ENCODE assay signal across 11 mouse cellular contexts in the genomic region with DNA sequence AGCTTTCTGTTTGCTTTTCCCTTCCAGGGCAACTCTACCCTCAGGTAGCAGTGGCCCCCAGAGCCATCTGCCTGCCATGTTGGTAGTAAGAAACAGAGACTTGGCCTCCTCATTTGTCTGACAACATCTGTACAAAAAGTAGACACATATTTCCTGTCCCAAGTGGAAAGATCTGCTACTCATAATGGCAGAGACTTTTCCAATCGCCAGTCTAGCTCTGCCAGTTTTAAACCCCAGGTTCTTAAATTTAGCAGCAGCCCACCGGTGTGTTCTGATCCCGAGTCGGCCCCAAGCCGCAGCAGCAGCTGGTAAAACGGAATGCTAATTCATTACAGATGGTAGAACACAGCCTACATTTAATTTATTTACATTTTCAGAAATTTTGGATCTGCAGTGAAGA.
DNase-seq lines count a peak whose midpoint lies in the region; ATAC-seq and TF ChIP-seq lines count a peak whose summit lies in the region.
"Had no signal": no experiment of that assay in that cellular context is flagged by ENCODE, and none has a peak within 500 bp of the region (broad histone marks: within the 10 kb centered on the region; RNA-seq: fewer than 3 reads in every experiment).

No protein-coding gene starts in this region.

- H3K27ac ChIP-seq in heart, embryonic 10.5 days, result peak overlapping the region; percentile 53; the same call in 1 of the 2 replicates
- peak overlapping the region; percentile 45; the same call in 1 of the 2 replicates for H3K27ac ChIP-seq in embryonic facial prominence, embryonic 10.5 days (replicated peaks)
- H3K27ac ChIP-seq in forebrain, embryonic 15.5 days (replicated peaks), result peak overlapping the region; percentile 54
- 0 out of 2 replicates have a peak overlapping the region, but pooled peaks have one; percentile 33 for H3K27ac ChIP-seq in limb, embryonic 14.5 days (replicated peaks; ENCODE audit: low read depth, low read length)
- H3K27ac ChIP-seq: liver, embryonic 15.5 days had no signal

- intact Hi-C loops in heart, postnatal 25 days (cut with DNase I), result loop anchor here (10.0 kb wide), 2 partner anchors 231 to 399 kb away; no protein-coding TSS in a partner anchor

- H3K27me3 ChIP-seq in heart, embryonic 10.5 days (ENCODE audit: insufficient read depth, poor library complexity, severe bottlenecking), result no peaks in the 10 kb centered on the region
- no peaks in the 10 kb centered on the region for H3K27me3 ChIP-seq in embryonic facial prominence, embryonic 10.5 days (replicated peaks; ENCODE audit: low read depth, poor library complexity, severe bottlenecking)
- no peaks in the 10 kb centered on the region for H3K27me3 ChIP-seq in forebrain, embryonic 15.5 days
- no peaks in the 10 kb centered on the region for H3K27me3 ChIP-seq in limb, embryonic 14.5 days (ENCODE audit: control insufficient read depth, insufficient read depth, low read length)
- H3K27me3 ChIP-seq: heart, embryonic 12.5 days; liver, embryonic 15.5 days; Patski had no signal

- peak; percentile 27 for DNase-seq in heart, embryonic 10.5 days (ENCODE audit: low spot score)
- no peak for DNase-seq in heart, postnatal 25 days (ENCODE audit: low spot score)
- peak; percentile 44 for DNase-seq in embryonic facial prominence, embryonic 10.5 days (ENCODE audit: low spot score)
- peak; percentile 35 for DNase-seq in limb, embryonic 14.5 days (ENCODE audit: low spot score)
- DNase-seq in ovary, postnatal 14 days (ENCODE audit: low spot score), result no peak
- DNase-seq in lung, postnatal 10 days, result no peak

- WGBS in heart, embryonic 10.5 days, result 82% methylated on average over 6 of the region's 6 CpGs
- WGBS in embryonic facial prominence, embryonic 10.5 days, result 46% methylated on average over 6 of the region's 6 CpGs
- 66% methylated on average over 6 of the region's 6 CpGs for WGBS in forebrain, embryonic 15.5 days
- 17% methylated on average over 6 of the region's 6 CpGs for WGBS in limb, embryonic 14.5 days

- H3K4me3 ChIP-seq in heart, embryonic 10.5 days, result no peak overlapping the region
- no peak overlapping the region for H3K4me3 ChIP-seq in embryonic facial prominence, embryonic 10.5 days
- H3K4me3 ChIP-seq in forebrain, embryonic 15.5 days, result no peak overlapping the region
- no peak overlapping the region for H3K4me3 ChIP-seq in limb, embryonic 14.5 days (replicated peaks; ENCODE audit: low read length)
- H3K4me3 ChIP-seq: heart, embryonic 12.5 days; liver, embryonic 15.5 days had no signal

- peaks cover 2% of the 10 kb centered on the region; the same call in 1 of the 2 replicates for H3K4me1 ChIP-seq in heart, embryonic 10.5 days
- peaks cover 27% of the 10 kb centered on the region for H3K4me1 ChIP-seq in embryonic facial prominence, embryonic 10.5 days
- peaks cover 12% of the 10 kb centered on the region for H3K4me1 ChIP-seq in forebrain, embryonic 15.5 days
- H3K4me1 ChIP-seq in limb, embryonic 14.5 days (ENCODE audit: control insufficient read depth, insufficient read depth, low read length), result peaks cover 8% of the 10 kb centered on the region
- H3K4me1 ChIP-seq: heart, embryonic 12.5 days; liver, embryonic 15.5 days had no signal

- H3K9me3 ChIP-seq in heart, embryonic 10.5 days, result no peaks in the 10 kb centered on the region
- H3K9me3 ChIP-seq in embryonic facial prominence, embryonic 10.5 days, result no peaks in the 10 kb centered on the region
- H3K9me3 ChIP-seq in forebrain, embryonic 15.5 days, result no peaks in the 10 kb centered on the region
- H3K9me3 ChIP-seq in limb, embryonic 14.5 days (ENCODE audit: control insufficient read depth, low read length), result peaks cover 3% of the 10 kb centered on the region; the same call in 1 of the 2 replicates
- H3K9me3 ChIP-seq: heart, embryonic 12.5 days; liver, embryonic 15.5 days had no signal

- H3K36me3 ChIP-seq in heart, embryonic 10.5 days, result no peaks in the 10 kb centered on the region
- H3K36me3 ChIP-seq in embryonic facial prominence, embryonic 10.5 days (replicated peaks), result no peaks in the 10 kb centered on the region
- H3K36me3 ChIP-seq in forebrain, embryonic 15.5 days, result no peaks in the 10 kb centered on the region
- no peaks in the 10 kb centered on the region for H3K36me3 ChIP-seq in limb, embryonic 14.5 days (ENCODE audit: control insufficient read depth, insufficient read depth, low read length)
- H3K36me3 ChIP-seq: heart, embryonic 12.5 days; liver, embryonic 15.5 days had no signal

- no peak overlapping the region for H3K9ac ChIP-seq in forebrain, embryonic 15.5 days (replicated peaks)
- H3K9ac ChIP-seq in limb, embryonic 14.5 days (ENCODE audit: low read depth, low read length, severe bottlenecking), result no peak overlapping the region
- H3K9ac ChIP-seq: heart, embryonic 12.5 days; liver, embryonic 15.5 days had no signal

- TF ChIP-seq POLR2A in limb, embryonic 14.5 days (IDR thresholded peaks at IDR 0.05; ENCODE audit: borderline replicate concordance, extremely low read depth, insufficient read depth, insufficient read length), result no peak

- H3K4me2 ChIP-seq in forebrain, embryonic 15.5 days (replicated peaks), result no peak overlapping the region
- H3K4me2 ChIP-seq in limb, embryonic 14.5 days (replicated peaks; ENCODE audit: low read depth, low read length, severe bottlenecking), result no peak overlapping the region
- H3K4me2 ChIP-seq: heart, embryonic 12.5 days; liver, embryonic 15.5 days had no signal

- ATAC-seq in forebrain, embryonic 15.5 days (replicated peaks), result no peak
- ATAC-seq in limb, embryonic 14.5 days (ENCODE audit: low FRiP score, low read depth), result peak; percentile 44; the same call in 1 of the 2 replicates
- ATAC-seq in megakaryocyte progenitor cell, adult 5-6 weeks (replicated peaks; ENCODE audit: poor library complexity), result no peak
- ATAC-seq: Patski had no signal

Comparison
In these comparisons a context has a peak if more than half of its experiments do, and no peak if none do; other contexts are left out.
1. DNase-seq: peak in heart, embryonic 10.5 days (single experiment), embryonic facial prominence, embryonic 10.5 days (single experiment) and limb, embryonic 14.5 days (single experiment); none in heart, postnatal 25 days (single experiment), ovary, postnatal 14 days (single experiment) and lung, postnatal 10 days (single experiment).
2. Peak in every context shown above with its lines, with median percentiles within 50 percentile points of each other: H3K27ac ChIP-seq.